Mouse (Mus musculus) CD4-positive, CD25-positive, alpha-beta regulatory T cell, adult 2 months (primary cell): Measurements from ENCODE around the gene Lrba.
A peak's percentile ranks its signal among the peaks of the same experiment; 100 is the strongest.

Experiments used
- DNase-seq: peaks from one replicate; pipeline ENCODE4 v3.0.0-alpha.2; 2012; ENCODE audit warnings: low read depth, low spot score

Gene Lrba

GRCm38 (mm10) chr3:86754595-86755557, 530.4 kb downstream of the Lrba start:
- DNase-seq: no peak

- DNase-seq: no peak
Measured at GRCm38 (mm10) chr3:86756548-86756947, 532.1 kb downstream of the Lrba start.

- peak; percentile 21 for DNase-seq
Measured at GRCm38 (mm10) chr3:86758727-86759126, 534.2 kb downstream of the Lrba start.

GRCm38 (mm10) chr3:86759383-86759782, 534.9 kb downstream of the Lrba start:
- DNase-seq: no peak

GRCm38 (mm10) chr3:86759834-86760233, 535.4 kb downstream of the Lrba start:
- no peak for DNase-seq

GRCm38 (mm10) chr3:86760474-86760873, 536.0 kb downstream of the Lrba start:
- no peak for DNase-seq

- DNase-seq: peak; percentile 72
Measured at GRCm38 (mm10) chr3:86761095-86762035, 536.9 kb downstream of the Lrba start.

- DNase-seq: no peak
Measured at GRCm38 (mm10) chr3:86762036-86762415, 537.5 kb downstream of the Lrba start.

- DNase-seq: no peak
Measured at GRCm38 (mm10) chr3:86762456-86762855, 538.0 kb downstream of the Lrba start.

GRCm38 (mm10) chr3:86768553-86768952, 544.1 kb downstream of the Lrba start:
- no peak for DNase-seq

GRCm38 (mm10) chr3:86768969-86769368, 544.5 kb downstream of the Lrba start:
- no peak for DNase-seq

GRCm38 (mm10) chr3:86774566-86775443, 550.3 kb downstream of the Lrba start:
- no peak for DNase-seq

- DNase-seq: no peak
Measured at GRCm38 (mm10) chr3:86775444-86775828, 551.0 kb downstream of the Lrba start.

- no peak for DNase-seq
Measured at GRCm38 (mm10) chr3:86779704-86780103, 555.2 kb downstream of the Lrba start.

GRCm38 (mm10) chr3:86784051-86784450, 559.6 kb downstream of the Lrba start:
- DNase-seq: no peak

GRCm38 (mm10) chr3:86784930-86785329, 560.5 kb downstream of the Lrba start:
- DNase-seq: no peak

- DNase-seq: no peak
Measured at GRCm38 (mm10) chr3:86786280-86786679, 561.8 kb downstream of the Lrba start.

GRCm38 (mm10) chr3:86786845-86787351, 562.4 kb downstream of the Lrba start:
- no peak for DNase-seq

- DNase-seq: no peak
Measured at GRCm38 (mm10) chr3:86787423-86788123, 563.1 kb downstream of the Lrba start.

- peak; percentile 73 for DNase-seq
Measured at GRCm38 (mm10) chr3:86788711-86789110, 564.2 kb downstream of the Lrba start.
